Mouse (Mus musculus): ENCODE measurements around the gene Crim1. TPM values are rescaled to one million over a fixed set of nuclear protein-coding genes. Genes with fewer than 3 reads are reported as not detected.
A peak's percentile ranks its signal among the peaks of the same experiment; 100 is the strongest.

Gene Crim1
- polyA plus RNA-seq, 1 experiment from 2014 or later, result 13.1 TPM

GRCm38 (mm10) chr17:78295979-78296378, 95.9 kb downstream of the Crim1 start:
- WGBS, result 89% methylated on average over 7 of the region's 7 CpGs
- Histone ChIP-seq H3K36me3 (replicated peaks) (no peaks in the 10 kb centered on the region), H3K27ac (no peak overlapping the region), H3K27me3 (replicated peaks) (no peaks in the 10 kb centered on the region), H3K9ac (no peak overlapping the region), H3K4me3 (no peak overlapping the region), H3K9me3 (no peaks in the 10 kb centered on the region), H3K4me2 (no peak overlapping the region), H3K4me1 (no peaks in the 10 kb centered on the region)
- no peak for ATAC-seq (replicated peaks)

- Histone ChIP-seq H3K4me3 (no peak overlapping the region), H3K4me2 (no peak overlapping the region), H3K4me1 (no peaks in the 10 kb centered on the region), H3K9me3 (no peaks in the 10 kb centered on the region), H3K27ac (no peak overlapping the region), H3K36me3 (replicated peaks) (no peaks in the 10 kb centered on the region), H3K9ac (no peak overlapping the region), H3K27me3 (replicated peaks) (no peaks in the 10 kb centered on the region)
- WGBS, result 81% methylated on average over 5 of the region's 5 CpGs
- no peak; the same call in 1 of the 2 replicates for ATAC-seq (replicated peaks)
Observed at GRCm38 (mm10) chr17:78298140-78298539, 98.1 kb downstream of the Crim1 start.

GRCm38 (mm10) chr17:78298967-78299540, 99.0 kb downstream of the Crim1 start:
- H3K4me2 ChIP-seq, result no peak overlapping the region
- no peak overlapping the region for H3K4me3 ChIP-seq
- H3K9me3 ChIP-seq, result no peaks in the 10 kb centered on the region
- no peaks in the 10 kb centered on the region for H3K36me3 ChIP-seq (replicated peaks)
- no peak overlapping the region for H3K27ac ChIP-seq
- WGBS, result 70% methylated on average over 8 of the region's 8 CpGs
- ATAC-seq (replicated peaks), result no peak
- H3K9ac ChIP-seq, result no peak overlapping the region
- no peaks in the 10 kb centered on the region for H3K27me3 ChIP-seq (replicated peaks)
- no peaks in the 10 kb centered on the region for H3K4me1 ChIP-seq

- Histone ChIP-seq H3K4me1 (no peaks in the 10 kb centered on the region), H3K9me3 (no peaks in the 10 kb centered on the region), H3K4me2 (no peak overlapping the region), H3K36me3 (replicated peaks) (no peaks in the 10 kb centered on the region), H3K9ac (no peak overlapping the region), H3K27ac (no peak overlapping the region), H3K27me3 (replicated peaks) (no peaks in the 10 kb centered on the region), H3K4me3 (no peak overlapping the region)
- whole genome bisulfite sequencing, result 98% methylated on average over 2 of the region's 2 CpGs
- no peak for ATAC-seq (replicated peaks)
Observed at GRCm38 (mm10) chr17:78303053-78303452, 103.0 kb downstream of the Crim1 start.

GRCm38 (mm10) chr17:78304059-78304458, 104.0 kb downstream of the Crim1 start:
- no peaks in the 10 kb centered on the region for H3K9me3 ChIP-seq
- no peaks in the 10 kb centered on the region for H3K36me3 ChIP-seq (replicated peaks)
- no peak overlapping the region for H3K27ac ChIP-seq
- no peak overlapping the region for H3K4me2 ChIP-seq
- 95% methylated on average over 13 of the region's 13 CpGs for WGBS
- no peak overlapping the region for H3K4me3 ChIP-seq
- H3K4me1 ChIP-seq, result no peaks in the 10 kb centered on the region
- ATAC-seq (replicated peaks), result no peak
- no peak overlapping the region for H3K9ac ChIP-seq
- no peaks in the 10 kb centered on the region for H3K27me3 ChIP-seq (replicated peaks)

- H3K36me3 ChIP-seq (replicated peaks), result no peaks in the 10 kb centered on the region
- no peak overlapping the region for H3K4me2 ChIP-seq
- H3K9ac ChIP-seq, result no peak overlapping the region
- no peaks in the 10 kb centered on the region for H3K27me3 ChIP-seq (replicated peaks)
- H3K4me1 ChIP-seq, result no peaks in the 10 kb centered on the region
- no peaks in the 10 kb centered on the region for H3K9me3 ChIP-seq
- ATAC-seq (replicated peaks), result no peak
- H3K27ac ChIP-seq, result no peak overlapping the region
- 97% methylated on average over 9 of the region's 9 CpGs for WGBS
- H3K4me3 ChIP-seq, result no peak overlapping the region
Observed at GRCm38 (mm10) chr17:78306434-78306833, 106.4 kb downstream of the Crim1 start.

- Histone ChIP-seq H3K4me3 (no peak overlapping the region), H3K4me1 (no peaks in the 10 kb centered on the region), H3K9me3 (no peaks in the 10 kb centered on the region), H3K36me3 (replicated peaks) (no peaks in the 10 kb centered on the region), H3K4me2 (no peak overlapping the region), H3K27me3 (replicated peaks) (no peaks in the 10 kb centered on the region), H3K27ac (no peak overlapping the region), H3K9ac (no peak overlapping the region)
- no peak for ATAC-seq (replicated peaks)
- 81% methylated on average over 9 of the region's 9 CpGs for WGBS
Observed at GRCm38 (mm10) chr17:78308221-78308620, 108.2 kb downstream of the Crim1 start.

- 86% methylated on average over 12 of the region's 12 CpGs for WGBS
- no peak overlapping the region for H3K9ac ChIP-seq
- no peaks in the 10 kb centered on the region for H3K4me1 ChIP-seq
- H3K9me3 ChIP-seq, result no peaks in the 10 kb centered on the region
- no peak overlapping the region for H3K4me3 ChIP-seq
- no peaks in the 10 kb centered on the region for H3K36me3 ChIP-seq (replicated peaks)
- no peak overlapping the region for H3K4me2 ChIP-seq
- H3K27me3 ChIP-seq (replicated peaks), result no peaks in the 10 kb centered on the region
- ATAC-seq (replicated peaks), result no peak
- no peak overlapping the region for H3K27ac ChIP-seq
Observed at GRCm38 (mm10) chr17:78313006-78313405, 113.0 kb downstream of the Crim1 start.

GRCm38 (mm10) chr17:78313612-78314011, 113.6 kb downstream of the Crim1 start:
- no peak overlapping the region for H3K9ac ChIP-seq
- H3K4me2 ChIP-seq, result no peak overlapping the region
- H3K27me3 ChIP-seq (replicated peaks), result no peaks in the 10 kb centered on the region
- H3K9me3 ChIP-seq, result no peaks in the 10 kb centered on the region
- H3K36me3 ChIP-seq (replicated peaks), result no peaks in the 10 kb centered on the region
- no peak overlapping the region for H3K4me3 ChIP-seq
- 49% methylated on average over 5 of the region's 5 CpGs for WGBS
- H3K4me1 ChIP-seq, result no peaks in the 10 kb centered on the region
- peak; percentile 37; the same call in 1 of the 2 replicates for ATAC-seq (replicated peaks)
- no peak overlapping the region for H3K27ac ChIP-seq

GRCm38 (mm10) chr17:78315659-78316058, 115.6 kb downstream of the Crim1 start:
- no peak overlapping the region for H3K4me3 ChIP-seq
- H3K4me2 ChIP-seq, result no peak overlapping the region
- no peaks in the 10 kb centered on the region for H3K36me3 ChIP-seq (replicated peaks)
- no peaks in the 10 kb centered on the region for H3K9me3 ChIP-seq
- no peak overlapping the region for H3K9ac ChIP-seq
- no peaks in the 10 kb centered on the region for H3K4me1 ChIP-seq
- no peak overlapping the region for H3K27ac ChIP-seq
- WGBS, result 86% methylated on average over 11 of the region's 11 CpGs
- ATAC-seq (replicated peaks), result 0 out of 2 replicates have a peak, but pooled peaks have one; percentile 15
- H3K27me3 ChIP-seq (replicated peaks), result no peaks in the 10 kb centered on the region

- peaks cover 3% of the 10 kb centered on the region for H3K4me1 ChIP-seq
- no peaks in the 10 kb centered on the region for H3K9me3 ChIP-seq
- WGBS, result 84% methylated on average over 5 of the region's 5 CpGs
Observed at GRCm38 (mm10) chr17:78317381-78317780, 117.3 kb downstream of the Crim1 start.

GRCm38 (mm10) chr17:78318810-78319209, 118.8 kb downstream of the Crim1 start:
- no peak for ATAC-seq (replicated peaks)
- WGBS, result 81% methylated on average over 3 of the region's 3 CpGs

More at GRCm38 (mm10) chr17:78317381-78317780, 117.3 kb downstream of the Crim1 start:
- Histone ChIP-seq H3K27me3 (replicated peaks) (no peaks in the 10 kb centered on the region), H3K4me2 (no peak overlapping the region), H3K9ac (no peak overlapping the region), H3K27ac (no peak overlapping the region), H3K4me3 (no peak overlapping the region), H3K36me3 (replicated peaks) (no peaks in the 10 kb centered on the region)
- no peak for ATAC-seq (replicated peaks)

GRCm38 (mm10) chr17:78321216-78321835, 121.3 kb downstream of the Crim1 start:
- no peaks in the 10 kb centered on the region for H3K9me3 ChIP-seq
- no peak overlapping the region for H3K27ac ChIP-seq
- no peak for ATAC-seq (replicated peaks)
- WGBS, result 89% methylated on average over 11 of the region's 11 CpGs
- H3K4me2 ChIP-seq, result no peak overlapping the region
- H3K27me3 ChIP-seq (replicated peaks), result no peaks in the 10 kb centered on the region
- peaks cover 15% of the 10 kb centered on the region for H3K4me1 ChIP-seq
- no peaks in the 10 kb centered on the region for H3K36me3 ChIP-seq (replicated peaks)
- no peak overlapping the region for H3K4me3 ChIP-seq
- H3K9ac ChIP-seq, result no peak overlapping the region

More at GRCm38 (mm10) chr17:78318810-78319209, 118.8 kb downstream of the Crim1 start:
- H3K9me3 ChIP-seq, result no peaks in the 10 kb centered on the region
- H3K27me3 ChIP-seq (replicated peaks), result no peaks in the 10 kb centered on the region
- H3K9ac ChIP-seq, result no peak overlapping the region
- H3K4me1 ChIP-seq, result peaks cover 15% of the 10 kb centered on the region
- no peak overlapping the region for H3K4me2 ChIP-seq
- no peaks in the 10 kb centered on the region for H3K36me3 ChIP-seq (replicated peaks)
- H3K27ac ChIP-seq, result no peak overlapping the region
- no peak overlapping the region for H3K4me3 ChIP-seq

All from midbrain, embryonic 15.5 days (tissue).